Mouse (Mus musculus) yolk sac, embryonic 10.5 days (tissue): ENCODE data around the gene Bmp2k.

ENCODE experiments used
- DNase-seq: peaks from one replicate; pipeline ENCODE4 v3.0.0-alpha.2; 2017; ENCODE audit warnings: low spot score

Gene Bmp2k

DNA sequence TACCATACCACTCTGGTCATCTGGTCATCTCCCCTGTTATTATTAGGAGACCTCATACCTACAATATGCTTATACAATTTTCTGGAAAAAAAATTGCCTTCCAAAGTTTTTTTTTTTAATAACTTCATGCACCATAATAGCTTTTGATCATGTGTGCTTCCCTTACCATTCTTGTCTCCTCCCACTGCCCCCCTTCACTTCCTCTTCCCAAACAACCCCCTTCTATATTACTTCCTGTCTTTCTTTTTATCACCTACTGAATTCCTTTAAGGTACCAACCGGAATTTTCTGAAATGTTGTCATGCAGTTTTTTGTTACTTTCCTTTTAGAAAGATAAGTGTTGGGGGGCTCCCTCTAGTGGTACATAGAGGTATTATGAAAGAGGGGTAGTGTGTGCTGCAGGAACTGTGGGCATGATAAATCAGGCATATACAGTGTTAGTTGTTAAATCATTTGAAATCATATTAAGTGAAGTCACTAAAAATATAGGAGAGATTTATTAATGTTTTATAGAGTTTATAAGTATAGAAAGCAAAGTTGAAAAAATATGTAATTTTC, 58.1 kb downstream of the Bmp2k start:
- DNase-seq = peak; percentile 39

- no peak for DNase-seq
Observed at GRCm38 (mm10) chr5:97056359-97056758, 58.9 kb downstream of the Bmp2k start.

DNA sequence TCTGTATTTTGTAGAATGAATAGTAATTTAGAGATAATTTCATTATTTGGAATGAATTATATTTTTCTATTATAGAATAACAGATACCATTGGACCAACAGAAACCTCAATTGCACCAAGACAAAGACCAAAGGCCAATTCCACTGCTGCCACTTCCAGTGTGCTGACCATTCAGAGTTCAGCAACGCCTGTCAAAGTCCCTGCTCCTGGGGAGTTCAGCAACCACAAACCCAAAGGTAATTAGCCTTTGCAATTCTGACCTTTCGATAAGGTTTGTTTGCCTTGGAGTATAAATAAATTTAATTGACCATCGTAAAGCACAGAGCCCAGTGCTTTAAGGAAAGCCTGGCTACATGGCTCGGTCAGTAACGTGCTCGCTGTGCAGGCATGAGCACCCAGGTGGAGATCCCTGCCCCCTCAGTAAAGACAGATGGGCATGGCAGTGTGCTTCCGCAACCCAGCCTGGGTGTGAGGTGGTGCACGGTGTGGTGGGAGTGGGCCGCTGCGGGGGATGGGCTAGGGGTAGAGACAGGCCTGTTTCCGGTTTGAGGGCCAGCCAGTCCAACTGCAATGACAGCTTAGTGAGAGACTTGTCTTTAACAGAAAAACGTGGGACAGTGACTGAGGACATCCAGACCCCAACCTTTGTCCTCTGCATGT, 59.4 kb downstream of the Bmp2k start:
- peak; percentile 6 for DNase-seq

DNA sequence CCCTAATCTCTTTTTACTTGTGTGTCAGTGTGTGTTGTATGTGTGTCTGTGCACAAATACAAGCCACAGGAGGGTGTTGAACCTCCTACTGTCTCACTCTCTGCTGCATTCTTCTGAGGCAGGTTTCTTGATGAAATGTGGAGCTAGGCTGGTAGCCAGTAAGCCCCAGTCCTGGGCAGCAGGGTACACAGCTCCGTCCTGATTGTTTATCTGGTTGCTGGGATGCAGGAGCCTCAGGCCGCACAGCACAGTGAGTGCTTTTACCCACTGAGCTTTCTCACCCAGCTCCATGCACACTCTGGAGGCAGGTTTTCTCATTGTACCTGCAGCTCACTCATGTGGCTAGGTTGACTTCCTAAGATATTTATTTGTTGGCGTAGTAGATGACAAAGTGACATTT, 63.4 kb downstream of the Bmp2k start:
- DNase-seq = no peak

DNA sequence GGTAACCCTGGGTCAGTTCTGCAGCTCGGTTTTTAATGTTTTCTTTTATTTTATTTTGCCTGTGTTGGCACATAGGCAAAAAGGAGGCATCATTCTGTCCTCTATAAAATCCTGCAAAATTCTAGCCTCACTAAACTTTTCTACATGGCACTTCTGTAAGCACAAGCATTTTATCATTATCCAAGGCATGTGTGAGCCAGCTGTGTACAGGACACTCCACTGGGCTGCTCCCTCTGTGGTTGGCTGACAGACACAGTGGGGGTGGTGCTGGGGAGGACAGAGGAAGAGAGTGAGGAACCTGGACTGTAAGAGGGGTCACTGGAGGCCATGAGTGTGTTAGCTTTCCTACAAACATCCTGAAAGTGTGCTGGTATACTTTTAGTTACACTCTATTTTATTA, 64.6 kb downstream of the Bmp2k start:
- DNase-seq = no peak

GRCm38 (mm10) chr5:97065746-97066145, 68.3 kb downstream of the Bmp2k start:
- no peak for DNase-seq

GRCm38 (mm10) chr5:97075476-97076151, 78.1 kb downstream of the Bmp2k start:
- no peak for DNase-seq

GRCm38 (mm10) chr5:97076167-97076566, 78.7 kb downstream of the Bmp2k start:
- no peak for DNase-seq

DNA sequence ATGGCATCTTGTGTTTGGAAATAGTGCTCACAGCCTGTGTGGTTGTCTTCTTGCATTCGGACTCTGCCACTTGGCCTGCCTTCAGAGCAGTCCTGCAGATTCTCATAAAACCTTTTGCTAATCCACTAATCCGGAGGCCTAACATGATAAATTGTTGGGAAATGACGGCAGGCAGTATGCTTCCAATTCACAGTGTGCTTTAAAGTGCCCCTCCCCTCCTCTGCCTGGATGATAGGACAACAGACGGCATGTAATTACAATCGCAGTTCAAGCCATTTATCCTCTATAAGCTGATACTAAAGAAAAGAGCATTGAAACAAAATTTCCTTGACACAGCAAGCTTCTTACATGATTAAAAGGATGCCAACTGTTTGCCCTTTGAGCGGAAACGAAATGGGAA, 80.2 kb downstream of the Bmp2k start:
- DNase-seq = no peak

DNA sequence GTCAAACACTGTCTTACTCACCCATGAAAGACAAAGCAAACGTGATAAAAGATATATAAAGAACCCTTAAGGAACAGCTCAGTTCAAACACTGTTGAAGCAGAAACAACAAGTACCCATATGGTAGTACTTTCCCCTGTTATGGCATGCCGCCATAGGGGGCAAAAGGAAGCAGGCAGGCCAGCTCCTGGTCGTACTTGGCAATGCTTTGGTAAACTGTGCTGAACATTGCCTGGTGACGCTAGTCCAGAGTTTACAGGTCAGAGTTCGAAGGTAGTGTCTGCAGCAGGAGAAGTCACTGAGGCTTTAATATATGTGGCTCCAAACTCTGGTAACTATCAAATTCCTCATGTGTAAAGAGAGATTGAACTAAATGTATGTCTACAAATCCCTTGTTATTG, 81.2 kb downstream of the Bmp2k start:
- no peak for DNase-seq

DNA sequence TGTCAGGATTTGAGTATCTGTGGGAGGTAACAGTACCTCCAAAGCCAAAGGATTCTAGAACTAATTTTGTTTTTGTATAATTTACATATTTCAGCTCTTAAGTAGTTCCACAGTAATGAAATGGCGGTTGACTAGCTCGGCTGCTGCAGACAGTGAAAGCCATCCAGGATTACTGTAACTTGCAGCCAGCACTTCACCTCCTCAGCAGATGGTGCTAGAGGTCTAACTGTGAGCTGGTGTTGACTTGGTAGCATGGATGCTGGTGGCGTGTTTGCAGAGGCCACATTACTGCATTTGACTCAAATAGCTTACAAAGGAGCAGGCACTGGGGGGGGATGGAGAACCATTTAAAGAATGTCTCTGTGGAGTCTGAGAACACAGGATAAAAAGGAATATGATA, 84.0 kb downstream of the Bmp2k start:
- DNase-seq = no peak

GRCm38 (mm10) chr5:97083701-97084100, 86.2 kb downstream of the Bmp2k start:
- no peak for DNase-seq

- DNase-seq = no peak
Observed at GRCm38 (mm10) chr5:97084541-97084940, 87.1 kb downstream of the Bmp2k start.

GRCm38 (mm10) chr5:97085071-97085470, 87.6 kb downstream of the Bmp2k start:
- no peak for DNase-seq

GRCm38 (mm10) chr5:97087030-97087630, 89.6 kb downstream of the Bmp2k start:
- DNase-seq = no peak

- DNase-seq = no peak
Observed at GRCm38 (mm10) chr5:97087746-97088145, 90.3 kb downstream of the Bmp2k start.

GRCm38 (mm10) chr5:97088231-97088630, 90.7 kb downstream of the Bmp2k start:
- DNase-seq = no peak

DNA sequence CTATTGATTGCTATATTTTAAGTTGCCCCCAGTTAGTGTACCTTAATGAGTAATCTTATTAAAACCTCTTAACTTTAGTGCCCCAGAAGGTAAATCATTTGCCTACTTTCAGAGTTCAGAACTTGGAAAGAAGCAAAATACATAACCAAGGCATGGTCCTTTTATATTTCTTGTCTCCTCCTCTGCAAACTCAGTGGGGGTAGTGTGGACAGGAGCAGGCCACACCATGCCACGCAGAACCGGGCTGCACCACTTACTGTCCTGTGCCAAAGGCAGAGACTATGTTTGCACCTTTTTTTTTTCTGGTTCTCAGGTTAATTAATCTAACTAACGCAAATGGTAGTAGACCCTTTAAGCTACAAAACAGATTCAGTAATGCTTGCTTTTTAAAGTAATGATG, 91.9 kb downstream of the Bmp2k start:
- no peak for DNase-seq

DNA sequence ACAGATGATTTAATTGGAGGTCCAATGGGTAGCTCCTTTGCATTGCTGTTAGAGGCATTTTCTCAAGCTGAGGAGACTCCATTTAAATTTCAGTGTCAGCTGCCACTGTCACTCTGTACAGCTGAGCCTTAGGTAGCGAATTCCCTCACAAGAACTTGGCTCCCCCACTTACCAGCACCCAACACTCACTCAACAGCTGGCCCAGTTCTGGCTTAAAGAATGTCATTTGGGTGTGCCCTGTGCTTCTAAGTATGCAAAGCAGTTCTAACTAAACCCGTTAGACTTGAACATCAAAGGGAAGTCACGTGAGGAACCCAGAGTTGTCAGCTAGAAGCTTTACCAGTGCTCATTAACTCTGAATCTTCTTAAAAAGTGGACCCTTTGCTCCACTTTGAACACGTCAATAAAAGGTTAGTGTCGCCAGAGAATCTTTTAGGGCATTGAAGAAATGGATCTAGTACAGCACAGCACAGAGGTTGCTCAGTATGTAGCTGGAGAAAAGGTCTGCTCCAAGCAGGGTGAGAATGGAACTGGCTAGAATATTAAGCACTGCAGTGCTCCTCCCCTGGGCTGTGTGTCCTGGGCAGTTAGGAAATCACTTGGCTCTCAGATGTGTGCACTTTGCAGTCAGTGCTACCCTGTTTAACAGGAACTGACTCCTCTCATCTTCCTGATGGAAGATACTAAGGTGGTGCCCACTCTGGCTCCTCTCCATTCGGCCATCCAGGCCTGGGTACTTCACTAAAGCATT, 92.7 kb downstream of the Bmp2k start:
- no peak for DNase-seq

DNA sequence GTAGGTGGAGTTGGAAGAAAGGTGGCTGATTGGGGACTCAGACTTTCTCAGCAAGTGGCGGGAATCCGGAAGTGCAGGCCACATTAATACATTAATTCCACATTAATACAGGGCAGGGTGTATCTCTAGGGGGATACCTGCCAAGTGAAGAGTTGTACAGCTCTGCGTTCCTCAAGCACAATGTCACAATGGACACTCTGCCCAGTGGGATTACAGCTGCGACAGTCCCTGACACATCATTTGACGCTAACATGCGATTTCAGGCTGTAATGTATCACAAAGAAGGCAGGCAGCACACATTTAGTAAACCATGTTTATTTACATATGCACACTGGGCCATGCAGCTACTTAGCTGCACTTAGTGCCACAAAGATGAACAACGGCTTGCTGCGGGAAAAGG, 95.5 kb downstream of the Bmp2k start:
- DNase-seq = no peak

DNA sequence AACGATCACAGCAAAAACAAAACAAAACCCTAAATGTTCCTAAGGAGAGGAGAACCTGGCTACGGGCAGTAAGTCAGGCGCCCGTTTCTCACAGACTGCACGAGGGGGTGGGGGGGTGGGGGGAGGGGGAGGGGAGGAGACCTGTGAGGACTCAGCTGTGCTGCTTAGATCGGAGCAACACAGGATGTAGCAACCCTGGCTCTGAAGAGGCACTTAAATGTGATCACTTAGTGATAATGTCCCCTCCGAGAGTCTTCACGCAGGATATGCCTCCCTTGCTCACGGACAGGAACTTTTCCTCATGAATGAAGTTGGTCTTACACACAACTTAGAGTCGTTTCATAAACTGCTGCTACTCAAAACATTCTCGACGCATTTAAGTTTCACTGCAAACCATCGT, 97.8 kb downstream of the Bmp2k start:
- no peak for DNase-seq

DNA sequence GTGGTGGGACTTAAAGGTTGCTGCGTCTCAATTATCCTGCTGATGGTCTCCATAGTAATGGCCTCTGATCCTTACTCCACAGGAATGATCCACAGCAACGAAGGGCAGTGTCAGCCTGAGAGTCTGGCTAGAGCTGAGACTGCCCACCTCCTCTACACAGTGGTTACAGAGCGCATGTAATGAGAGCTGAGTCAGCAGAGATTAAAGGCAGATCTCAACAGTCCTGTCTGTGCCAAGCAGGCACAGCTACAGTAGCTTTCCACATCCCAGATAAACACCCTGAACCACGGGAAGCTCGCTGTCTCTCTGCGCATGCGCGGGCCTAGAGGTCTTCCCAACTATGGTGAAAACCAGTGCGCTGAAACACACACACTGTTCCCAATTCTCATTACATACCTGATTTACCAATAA, 100.1 kb downstream of the Bmp2k start:
- no peak for DNase-seq

DNA sequence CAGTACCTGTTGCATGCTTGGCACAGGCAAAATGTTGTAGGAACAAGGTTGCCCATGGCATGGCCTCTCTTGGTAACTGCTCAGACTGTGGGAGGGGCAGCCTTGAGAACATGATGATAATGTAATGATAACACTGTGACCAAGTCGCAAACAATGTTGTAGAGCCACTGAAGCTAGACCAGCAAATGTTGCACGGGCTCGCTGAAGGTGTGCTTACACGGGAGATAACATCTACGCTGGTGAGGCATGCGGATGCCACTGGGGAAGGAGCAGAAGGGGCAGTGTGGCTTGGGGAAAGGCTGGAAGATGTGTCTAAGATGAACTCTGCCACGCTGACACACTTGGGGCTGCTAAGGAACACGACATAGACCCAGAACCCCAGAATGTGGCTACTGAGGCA, 102.5 kb downstream of the Bmp2k start:
- DNase-seq = no peak
